Mouse (Mus musculus): ENCODE measurements around the gene Otos. TPM values are rescaled to one million over a fixed set of nuclear protein-coding genes. Genes with fewer than 3 reads are reported as not detected.

Gene Otos
- polyA plus RNA-seq, 1 experiment = 0.41 TPM

DNA sequence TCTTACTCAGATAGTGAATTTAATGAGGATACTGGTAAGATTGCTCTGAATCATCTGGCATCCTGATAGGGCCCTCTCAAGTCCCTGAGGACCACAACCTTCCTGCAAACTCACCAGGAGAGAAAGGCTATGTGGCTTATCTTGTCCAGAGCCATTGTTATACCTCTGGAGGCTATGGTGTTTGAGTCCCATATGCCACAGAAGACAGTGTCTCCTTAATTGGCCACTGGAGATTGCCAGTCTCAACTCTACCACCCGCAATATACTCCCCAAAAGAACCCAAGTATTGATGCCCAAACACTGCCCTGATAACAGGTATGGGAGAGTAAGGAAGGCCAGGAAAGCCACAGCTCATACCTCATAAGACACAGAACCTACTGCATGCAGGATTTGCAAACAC lies 43.2 kb downstream of the Otos start, which contains the start of gene Olfr1410:
Gene Olfr1410, plus strand, starts transcription at position 301 of the 400 bp plus-strand sequence.
- no peaks in the 10 kb centered on the region for H3K27me3 ChIP-seq (ENCODE audit: control insufficient read depth, insufficient read depth, low read length)
- no peak within 1 kb of the TSS for H3K27ac ChIP-seq (ENCODE audit: insufficient read depth, low read length)
- H3K36me3 ChIP-seq (ENCODE audit: control insufficient read depth, insufficient read depth, low read length) = no peaks in the 10 kb centered on the region
- TF ChIP-seq CTCF (IDR thresholded peaks at IDR 0.05; ENCODE audit: extremely low read depth, insufficient read depth, insufficient read length, insufficient replicate concordance) (no peak), POLR2A (IDR thresholded peaks at IDR 0.05; ENCODE audit: low read depth, low read length) (no peak)
- no peak within 1 kb of the TSS for H3K4me3 ChIP-seq (ENCODE audit: extremely low read depth, insufficient read depth, insufficient read length)
- 55% methylated on average over 1 of the region's 1 CpGs for WGBS
- no peaks in the 10 kb centered on the region for H3K4me1 ChIP-seq (ENCODE audit: control insufficient read depth, insufficient read depth, insufficient read length)
- no peak for DNase-seq (ENCODE audit: low read depth in 1 of 2, low spot score in 2 of 2)

DNA sequence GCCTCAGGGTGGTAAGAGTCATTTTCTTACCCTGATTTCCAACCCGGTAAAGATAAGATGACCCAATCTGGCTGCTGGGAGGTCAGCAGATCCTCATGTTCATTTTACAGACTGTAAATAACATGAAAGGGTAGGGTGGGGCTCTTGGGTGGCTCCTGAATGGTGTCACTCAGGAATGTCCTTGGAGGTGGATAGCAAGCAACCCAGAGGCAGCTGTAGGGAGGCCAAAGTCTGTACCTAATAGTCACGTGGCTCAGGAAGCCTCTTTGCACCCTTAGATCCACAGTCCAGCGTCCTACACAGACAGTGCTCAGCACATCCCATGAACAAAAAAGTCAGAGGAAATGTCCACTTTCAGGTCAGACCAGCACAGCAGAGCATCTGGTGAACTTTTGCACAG lies 52.6 kb downstream of the Otos start:
- DNase-seq (ENCODE audit: low read depth in 1 of 2, low spot score in 2 of 2) = no peak
- 79% methylated on average over 3 of the region's 3 CpGs for WGBS

More for the DNA sequence above, 52.6 kb downstream of the Otos start:
- no peak overlapping the region for H3K4me3 ChIP-seq (ENCODE audit: extremely low read depth, insufficient read depth, insufficient read length)
- H3K4me1 ChIP-seq (ENCODE audit: control insufficient read depth, insufficient read depth, insufficient read length) = no peaks in the 10 kb centered on the region
- H3K27ac ChIP-seq (ENCODE audit: insufficient read depth, low read length) = no peak overlapping the region
- TF ChIP-seq CTCF (IDR thresholded peaks at IDR 0.05; ENCODE audit: extremely low read depth, insufficient read depth, insufficient read length, insufficient replicate concordance) (no peak), POLR2A (IDR thresholded peaks at IDR 0.05; ENCODE audit: low read depth, low read length) (no peak)
- H3K27me3 ChIP-seq (ENCODE audit: control insufficient read depth, insufficient read depth, low read length) = no peaks in the 10 kb centered on the region
- H3K36me3 ChIP-seq (ENCODE audit: control insufficient read depth, insufficient read depth, low read length) = no peaks in the 10 kb centered on the region

Other genes starting within 250 kb of the Otos start
- 31.8 and 35.8 TPM in 2 replicates for gene Ndufa10, start 175.0 kb downstream of the Otos start, polyA plus RNA-seq (2012; rRNA removed)
- gene Olfr1416, start 163.7 kb downstream of the Otos start, polyA plus RNA-seq (2012; rRNA removed) = not detected in 2 replicates
- gene Olfr1415, start 152.7 kb downstream of the Otos start, polyA plus RNA-seq (2012; rRNA removed) = not detected in 2 replicates
- not detected in 2 replicates for gene Olfr1414, start 130.2 kb downstream of the Otos start, polyA plus RNA-seq (2012; rRNA removed)
- gene Olfr1413, start 77.5 kb downstream of the Otos start, polyA plus RNA-seq (2012; rRNA removed) = not detected in 2 replicates
- gene Olfr1412, start 63.1 kb downstream of the Otos start, polyA plus RNA-seq (2012; rRNA removed) = not detected in 2 replicates
- gene Olfr1411, start 54.4 kb downstream of the Otos start, polyA plus RNA-seq (2012; rRNA removed) = not detected in 2 replicates
- gene Olfr1410, start 43.1 kb downstream of the Otos start, polyA plus RNA-seq (2012; rRNA removed) = not detected in 2 replicates
- not detected in 2 replicates for gene Olfr12, start 31.1 kb downstream of the Otos start, polyA plus RNA-seq (2012; rRNA removed)
- 45.7 and 49.3 TPM in 2 replicates for gene Cops9, start 6.9 kb downstream of the Otos start, polyA plus RNA-seq (2012; rRNA removed)
- gene Gpc1, start 182.8 kb upstream of the Otos start, polyA plus RNA-seq (2012; rRNA removed) = 11.1 and 11.2 TPM in 2 replicates